Mouse (Mus musculus): ENCODE measurements around the gene Zfpm1. TPM values are rescaled to one million over a fixed set of nuclear protein-coding genes. Genes with fewer than 3 reads are reported as not detected.
A peak's percentile ranks its signal among the peaks of the same experiment; 100 is the strongest.

Gene Zfpm1
- polyA plus RNA-seq, 1 experiment from 2014 or later: 5.4 TPM

GRCm38 (mm10) chr8:122274651-122275391 is 7.1 kb upstream of the Zfpm1 start:
- no peak for DNase-seq (ENCODE audit: low spot score)

GRCm38 (mm10) chr8:122276308-122276707 is 5.6 kb upstream of the Zfpm1 start:
- no peak for DNase-seq (ENCODE audit: low spot score)

GRCm38 (mm10) chr8:122277204-122277995 is 4.5 kb upstream of the Zfpm1 start:
- no peak for DNase-seq (ENCODE audit: low spot score)

GRCm38 (mm10) chr8:122280156-122280555 is 1.8 kb upstream of the Zfpm1 start:
- DNase-seq (ENCODE audit: low spot score): no peak

GRCm38 (mm10) chr8:122280588-122281316 is 1.2 kb upstream of the Zfpm1 start:
- peak; percentile 36 for DNase-seq (ENCODE audit: low spot score)

GRCm38 (mm10) chr8:122281317-122282034 is 465 bp upstream of the Zfpm1 start:
- peak; percentile 99 for DNase-seq (ENCODE audit: low spot score)

- peak; percentile 59 for DNase-seq (ENCODE audit: low spot score)
Measured at GRCm38 (mm10) chr8:122282501-122283355, 787 bp downstream of the Zfpm1 start.

- peak; percentile 50 for DNase-seq (ENCODE audit: low spot score)
Measured at GRCm38 (mm10) chr8:122283356-122284202, 1.6 kb downstream of the Zfpm1 start.

GRCm38 (mm10) chr8:122284203-122284658 is 2.3 kb downstream of the Zfpm1 start:
- peak; percentile 85 for DNase-seq (ENCODE audit: low spot score)

- DNase-seq (ENCODE audit: low spot score): peak; percentile 61
Measured at GRCm38 (mm10) chr8:122284659-122285261, 2.8 kb downstream of the Zfpm1 start.

- no peak for DNase-seq (ENCODE audit: low spot score)
Measured at GRCm38 (mm10) chr8:122285727-122286126, 3.8 kb downstream of the Zfpm1 start.

- DNase-seq (ENCODE audit: low spot score): no peak
Measured at GRCm38 (mm10) chr8:122286899-122287298, 5.0 kb downstream of the Zfpm1 start.

GRCm38 (mm10) chr8:122287742-122288141 is 5.8 kb downstream of the Zfpm1 start:
- DNase-seq (ENCODE audit: low spot score): no peak

- DNase-seq (ENCODE audit: low spot score): no peak
Measured at GRCm38 (mm10) chr8:122288344-122288743, 6.4 kb downstream of the Zfpm1 start.

- DNase-seq (ENCODE audit: low spot score): no peak
Measured at GRCm38 (mm10) chr8:122291075-122291474, 9.1 kb downstream of the Zfpm1 start.

- DNase-seq (ENCODE audit: low spot score): peak; percentile 56
Measured at GRCm38 (mm10) chr8:122291549-122291948, 9.6 kb downstream of the Zfpm1 start.

- no peak for DNase-seq (ENCODE audit: low spot score)
Measured at GRCm38 (mm10) chr8:122293484-122293883, 11.5 kb downstream of the Zfpm1 start.

- DNase-seq (ENCODE audit: low spot score): no peak
Measured at GRCm38 (mm10) chr8:122294273-122294683, 12.3 kb downstream of the Zfpm1 start.

GRCm38 (mm10) chr8:122295389-122295788 is 13.4 kb downstream of the Zfpm1 start:
- no peak for DNase-seq (ENCODE audit: low spot score)

Data from thymus, postnatal 0 days (tissue).